18 mouse cellular contexts compared by ENCODE assay signal in the genomic region with DNA sequence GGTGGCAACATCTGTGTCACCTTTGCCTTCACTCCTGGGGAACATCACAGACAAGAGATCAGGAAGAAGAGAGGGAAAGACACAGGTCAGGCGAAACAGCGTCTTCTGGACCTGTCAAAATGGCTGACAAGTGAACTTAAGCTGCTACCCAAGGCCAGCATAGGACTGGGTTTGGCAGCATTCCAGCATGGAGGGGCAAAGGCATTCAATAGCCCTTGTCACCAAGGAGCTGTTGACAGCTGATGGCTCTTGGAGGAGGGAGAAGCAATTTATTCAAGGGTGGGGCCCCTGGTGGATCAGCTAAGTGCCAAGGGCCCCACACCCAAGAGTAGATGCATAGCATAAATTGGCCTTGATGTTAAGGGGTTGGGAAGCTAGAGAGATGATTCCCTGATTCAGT. TPM values are rescaled to one million over a fixed set of nuclear protein-coding genes. Genes with fewer than 3 reads are reported as not detected.
DNase-seq lines count a peak whose midpoint lies in the region; ATAC-seq and TF ChIP-seq lines count a peak whose summit lies in the region.
"Had no signal": no experiment of that assay in that cellular context is flagged by ENCODE, and none has a peak within 500 bp of the region (broad histone marks: within the 10 kb centered on the region; RNA-seq: fewer than 3 reads in every experiment).

No protein-coding gene starts in this region.

- 37% methylated on average over 2 of the region's 2 CpGs for WGBS in heart, embryonic 12.5 days
- 33% methylated on average over 2 of the region's 2 CpGs for WGBS in lung, postnatal 0 days
- whole genome bisulfite sequencing in intestine, embryonic 16.5 days: 67% methylated on average over 2 of the region's 2 CpGs

- peak; percentile 42; the same call in 1 of the 2 replicates for ATAC-seq in heart, embryonic 12.5 days (ENCODE audit: insufficient number of reproducible peaks, low FRiP score)
- no peak for ATAC-seq in lung, postnatal 0 days
- peak; percentile 39 for ATAC-seq in intestine, embryonic 16.5 days
- ATAC-seq: CD4-positive, CD25-positive, alpha-beta regulatory T cell, adult 4 months; inflammation-experienced regulatory T-cells, adult 6 months had no signal

- no peak overlapping the region for H3K4me3 ChIP-seq in heart, embryonic 12.5 days
- no peak overlapping the region for H3K4me3 ChIP-seq in lung, postnatal 0 days (ENCODE audit: low read depth, low read length)
- no peak overlapping the region for H3K4me3 ChIP-seq in intestine, embryonic 16.5 days (ENCODE audit: low read length)
- H3K4me3 ChIP-seq: embryonic facial prominence, embryonic 10.5 days; erythroblast, embryonic 14.5 days; limb, embryonic 12.5 days had no signal

- no peak overlapping the region for H3K27ac ChIP-seq in heart, embryonic 12.5 days (ENCODE audit: poor library complexity, severe bottlenecking)
- H3K27ac ChIP-seq in lung, postnatal 0 days (ENCODE audit: low read length): peak overlapping the region; percentile 89
- H3K27ac ChIP-seq in intestine, embryonic 16.5 days (ENCODE audit: low read length): no peak overlapping the region
- H3K27ac ChIP-seq: embryonic facial prominence, embryonic 10.5 days; limb, embryonic 12.5 days; liver, embryonic 14.5 days had no signal

- H3K36me3 ChIP-seq in heart, embryonic 12.5 days: no peaks in the 10 kb centered on the region
- H3K36me3 ChIP-seq in lung, postnatal 0 days (ENCODE audit: insufficient read depth, low read length): no peaks in the 10 kb centered on the region
- H3K36me3 ChIP-seq in intestine, embryonic 16.5 days (ENCODE audit: control insufficient read depth, insufficient read depth, low read length): no peaks in the 10 kb centered on the region
- H3K36me3 ChIP-seq: embryonic facial prominence, embryonic 10.5 days; limb, embryonic 12.5 days had no signal

- intact Hi-C loops in heart, postnatal 25 days (cut with DNase I): no loop called here

- TF ChIP-seq EP300 in lung, postnatal 0 days (IDR thresholded peaks at IDR 0.05): no peak

- no peak overlapping the region for H3K9ac ChIP-seq in heart, embryonic 12.5 days
- H3K9ac ChIP-seq in lung, postnatal 0 days (replicated peaks; ENCODE audit: low read depth): no peak overlapping the region
- H3K9ac ChIP-seq in intestine, embryonic 16.5 days (ENCODE audit: low read depth, low read length): no peak overlapping the region
- H3K9ac ChIP-seq: limb, embryonic 12.5 days; liver, embryonic 14.5 days had no signal

- H3K9me3 ChIP-seq in heart, embryonic 12.5 days (replicated peaks): no peaks in the 10 kb centered on the region
- H3K9me3 ChIP-seq in lung, postnatal 0 days (ENCODE audit: low read length): no peaks in the 10 kb centered on the region
- H3K9me3 ChIP-seq in intestine, embryonic 16.5 days (ENCODE audit: control insufficient read depth, low read length): no peaks in the 10 kb centered on the region
- H3K9me3 ChIP-seq: embryonic facial prominence, embryonic 10.5 days; limb, embryonic 12.5 days had no signal

- peaks cover 42% of the 10 kb centered on the region for H3K4me1 ChIP-seq in heart, embryonic 12.5 days (replicated peaks)
- peaks cover 5% of the 10 kb centered on the region; the same call in 1 of the 2 replicates for H3K4me1 ChIP-seq in lung, postnatal 0 days (ENCODE audit: insufficient read depth, low read depth, low read length)
- H3K4me1 ChIP-seq in intestine, embryonic 16.5 days (ENCODE audit: control insufficient read depth, insufficient read depth, low read length): peaks cover 6% of the 10 kb centered on the region; the same call in 1 of the 2 replicates

- H3K27me3 ChIP-seq in heart, embryonic 12.5 days (replicated peaks): no peaks in the 10 kb centered on the region
- H3K27me3 ChIP-seq in lung, postnatal 0 days (replicated peaks; ENCODE audit: insufficient read depth, low read length): no peaks in the 10 kb centered on the region
- H3K27me3 ChIP-seq in intestine, embryonic 16.5 days (replicated peaks; ENCODE audit: control insufficient read depth, insufficient read depth, low read length): no peaks in the 10 kb centered on the region
- H3K27me3 ChIP-seq: limb, embryonic 12.5 days had no signal

- no peak for DNase-seq in heart, postnatal 25 days (ENCODE audit: low spot score)
- peak; percentile 41 for DNase-seq in lung, postnatal 0 days (ENCODE audit: low spot score)
- no peak for DNase-seq in lung, postnatal 36 days
- peak; percentile 81 for DNase-seq in ZHBTc4 (ENCODE audit: low read depth, low spot score)
- DNase-seq in urinary bladder, adult 18-20 months (ENCODE audit: low spot score in 2 of 2): no peak
- DNase-seq: cerebellum, postnatal 36 days; gastrocnemius, postnatal 25 days; right cerebral cortex, postnatal 4 days; thymus, adult 18-20 months had no signal

- H3K4me2 ChIP-seq in heart, embryonic 12.5 days: peak overlapping the region; percentile 33
- H3K4me2 ChIP-seq in lung, postnatal 0 days (replicated peaks; ENCODE audit: low read depth, low read length): no peak overlapping the region
- H3K4me2 ChIP-seq in intestine, embryonic 16.5 days (ENCODE audit: low read depth, low read length): no peak overlapping the region
- H3K4me2 ChIP-seq: limb, embryonic 12.5 days had no signal

- TF ChIP-seq CTCF in lung, postnatal 0 days (IDR thresholded peaks at IDR 0.05): no peak

RNA-seq across cellular contexts. Expression of a gene that starts 10.7 kb away (rescaled TPM):
- 0.04 TPM in 1 of 2 replicates, not detected in the other for polyA plus RNA-seq in heart, embryonic 12.5 days (2016; fragmentation: Nextera tagmentation; extraction: Ambion mirVana)
- total RNA-seq in heart, postnatal 25 days (2021): under 1 TPM in 1 of 2 experiments, not detected in 1; 0.05 TPM
- polyA plus RNA-seq in lung, postnatal 0 days (2015; fragmentation: Nextera tagmentation; extraction: Ambion mirVana): 1.7 and 1.9 TPM in 2 replicates
- 0.11 and 0.47 TPM in 2 replicates for polyA plus RNA-seq in intestine, embryonic 16.5 days (2015; fragmentation: Nextera tagmentation; extraction: Ambion mirVana)
- total RNA-seq: gastrocnemius, postnatal 25 days had no signal
- polyA plus RNA-seq: erythroblast, embryonic 14.5 days; kidney, embryonic 16.5 days; liver, embryonic 14.5 days had no signal

RNA-seq across cellular contexts. Expression of a gene that starts 32.4 kb away (rescaled TPM):
- polyA plus RNA-seq in heart, embryonic 12.5 days (2016; fragmentation: Nextera tagmentation; extraction: Ambion mirVana): 64.7 and 72.6 TPM in 2 replicates
- total RNA-seq in heart, postnatal 25 days (2021): 10 to 100 TPM; 18.8 to 20.6 TPM
- polyA plus RNA-seq in lung, postnatal 0 days (2015; fragmentation: Nextera tagmentation; extraction: Ambion mirVana): 42.5 and 48.7 TPM in 2 replicates
- 53.6 and 57.8 TPM in 2 replicates for polyA plus RNA-seq in intestine, embryonic 16.5 days (2015; fragmentation: Nextera tagmentation; extraction: Ambion mirVana)

RNA-seq across cellular contexts. Expression of a gene that starts 38.8 kb away (rescaled TPM):
- polyA plus RNA-seq in heart, embryonic 12.5 days (2016; fragmentation: Nextera tagmentation; extraction: Ambion mirVana): 27.3 and 27.8 TPM in 2 replicates
- total RNA-seq in heart, postnatal 25 days (2021): 10 to 100 TPM; 23.4 to 23.9 TPM
- 58.1 and 60.6 TPM in 2 replicates for polyA plus RNA-seq in lung, postnatal 0 days (2015; fragmentation: Nextera tagmentation; extraction: Ambion mirVana)
- 49.6 and 52.1 TPM in 2 replicates for polyA plus RNA-seq in intestine, embryonic 16.5 days (2015; fragmentation: Nextera tagmentation; extraction: Ambion mirVana)

Comparison
In these comparisons a context has a peak if more than half of its experiments do, and no peak if none do; other contexts are left out.
1. DNase-seq: peak in lung, postnatal 0 days (single experiment) and ZHBTc4 (single experiment); none in heart, postnatal 25 days (single experiment), lung, postnatal 36 days (single experiment) and urinary bladder, adult 18-20 months (0 of 2).